Mouse (Mus musculus) liver, postnatal 0 days (tissue): ENCODE measurements at regions not wholly inside any gene's neighbourhood (a gene's known extent, or its start where the extent isn't known, plus 50 kb on each side); places are given as distances from the start of the nearest gene placed in this dataset.

Source experiments
- CTCF ChIP-seq: sonication (generic); IDR thresholded peaks from 2 replicates; pipeline ENCODE4 v1.5.1; 2016; ENCODE audit warnings: antibody characterized with exemption, low read depth
- EP300 ChIP-seq: IDR thresholded peaks from 2 replicates; pipeline ENCODE4 v1.6.1; 2016; ENCODE audit warnings: antibody characterized with exemption, low read depth, mild to moderate bottlenecking

- TF ChIP-seq CTCF (no peak), EP300 (no peak)
These were observed 125.6 kb downstream of the Qpct start for GRCm38 (mm10) chr17:79177259-79177658.
